Mouse (Mus musculus) spleen, adult 12 weeks (tissue): ENCODE measurements around the gene Tmem121b.

ENCODE experiments used
- DNase-seq: peaks from one replicate; pipeline ENCODE4 v3.0.0; 2022; ENCODE audit warnings: low spot score

Gene Tmem121b

GRCm38 (mm10) chr6:120465393-120465792 lies 28.2 kb downstream of the Tmem121b start:
- DNase-seq = no peak

GRCm38 (mm10) chr6:120464406-120464939 lies 29.1 kb downstream of the Tmem121b start:
- no peak for DNase-seq

- no peak for DNase-seq
These were observed 29.7 kb downstream of the Tmem121b start for GRCm38 (mm10) chr6:120463884-120464283.

GRCm38 (mm10) chr6:120463086-120463871 lies 30.3 kb downstream of the Tmem121b start, which contains the start of gene Il17ra:
Il17ra (plus strand) TSS chr6:120463247.
- peak; percentile 84 for DNase-seq

DNA sequence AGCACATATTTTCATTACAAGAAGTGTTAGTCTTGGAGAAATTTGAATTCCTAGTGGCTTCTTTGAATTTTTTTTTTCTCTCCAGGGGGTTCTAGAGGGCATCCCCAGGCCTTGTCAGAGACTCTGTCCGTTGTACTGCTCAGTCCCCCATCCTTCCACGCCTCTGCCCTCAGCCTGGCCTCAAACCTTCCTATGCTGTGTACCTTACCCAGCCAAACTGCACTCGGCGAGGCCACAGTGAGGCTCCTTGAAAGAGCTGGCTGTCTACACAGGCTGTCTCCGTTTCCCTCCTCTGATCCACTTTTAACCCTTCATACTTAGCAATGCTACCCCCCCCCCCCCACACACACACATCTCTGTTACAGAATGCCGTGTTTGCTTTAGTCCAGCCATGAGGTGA lies 31.4 kb downstream of the Tmem121b start:
- DNase-seq = no peak

DNA sequence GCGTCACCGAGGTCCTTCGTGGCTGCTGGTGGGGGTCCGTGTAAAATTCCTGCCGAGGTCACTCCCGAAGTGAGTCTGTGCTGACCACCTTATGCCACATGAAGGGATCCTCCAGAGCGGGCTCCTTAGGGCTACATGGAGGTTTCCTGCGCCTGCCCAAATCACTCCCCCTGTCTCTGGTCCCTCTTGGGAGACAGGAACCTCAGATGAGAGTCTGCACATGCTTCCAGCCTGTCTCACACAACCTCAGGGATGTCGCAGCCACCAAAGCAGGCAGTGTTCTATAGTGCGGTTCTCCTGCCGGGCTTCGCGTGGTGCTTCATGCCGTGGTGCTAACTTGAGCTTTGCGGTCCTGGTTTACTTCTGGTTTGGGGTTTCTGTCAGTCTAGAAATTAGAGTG lies 32.4 kb downstream of the Tmem121b start:
- no peak for DNase-seq

- DNase-seq = no peak
These were observed 35.9 kb downstream of the Tmem121b start for GRCm38 (mm10) chr6:120457751-120458150.

GRCm38 (mm10) chr6:120457074-120457473 lies 36.5 kb downstream of the Tmem121b start:
- DNase-seq = no peak

GRCm38 (mm10) chr6:120454627-120455077 lies 39.0 kb downstream of the Tmem121b start:
- no peak for DNase-seq

DNA sequence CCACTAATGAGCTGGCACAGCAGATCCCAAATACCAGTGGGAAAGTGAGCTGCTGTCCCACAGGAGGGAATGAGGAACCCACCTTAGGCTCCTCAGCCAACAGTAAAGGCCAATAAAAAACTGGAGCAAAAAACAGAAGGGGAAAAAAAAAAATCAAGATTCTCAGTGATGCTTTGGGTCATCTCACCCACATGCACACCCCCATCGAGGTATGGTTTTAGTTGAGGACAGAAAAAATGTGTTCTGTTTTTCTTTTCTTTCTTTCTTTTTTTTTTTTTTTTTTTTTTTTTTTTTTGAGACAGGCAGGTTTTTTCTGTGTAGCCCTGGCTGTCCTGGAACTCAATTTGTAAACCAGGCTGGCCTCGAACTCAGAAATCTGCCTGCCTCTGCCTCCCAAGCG lies 40.1 kb downstream of the Tmem121b start:
- DNase-seq = no peak

DNA sequence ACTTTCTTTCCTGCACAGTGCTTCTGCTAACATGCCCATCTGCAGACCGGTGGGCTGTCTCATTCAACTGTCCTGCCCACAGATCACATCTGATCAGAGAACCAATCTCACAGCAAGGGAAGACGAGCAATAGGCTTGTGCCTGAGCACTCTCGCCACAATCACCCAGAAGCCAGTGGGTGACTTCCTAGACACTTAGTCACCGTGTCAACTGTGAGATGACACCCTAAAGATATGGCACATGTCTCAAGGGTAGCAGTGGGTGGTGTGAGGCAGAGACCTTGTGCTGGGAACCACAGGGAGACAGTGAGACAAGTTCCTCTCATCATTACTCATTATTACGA lies 40.5 kb downstream of the Tmem121b start:
- no peak for DNase-seq

- no peak for DNase-seq
These were observed 41.1 kb downstream of the Tmem121b start for GRCm38 (mm10) chr6:120452384-120453102.

DNA sequence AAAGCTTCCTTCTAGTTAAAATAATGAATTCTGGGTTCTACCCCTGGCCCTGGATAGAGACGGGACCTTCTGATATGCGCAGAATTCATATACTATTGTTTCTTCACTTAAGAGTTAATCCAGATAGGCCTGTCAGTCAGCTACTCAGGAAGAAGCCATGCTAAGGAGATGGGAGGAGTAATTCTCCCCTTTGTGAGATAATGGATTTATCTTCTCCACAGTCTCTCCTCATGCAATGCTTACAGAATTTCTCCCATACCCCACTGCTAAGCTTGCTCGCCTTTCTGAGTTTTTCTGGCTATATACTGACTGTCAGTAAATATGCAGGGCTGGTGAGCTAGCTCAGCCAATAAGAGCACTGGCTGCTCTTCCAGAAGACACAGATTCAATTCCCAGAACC lies 43.4 kb downstream of the Tmem121b start:
- DNase-seq = no peak

DNA sequence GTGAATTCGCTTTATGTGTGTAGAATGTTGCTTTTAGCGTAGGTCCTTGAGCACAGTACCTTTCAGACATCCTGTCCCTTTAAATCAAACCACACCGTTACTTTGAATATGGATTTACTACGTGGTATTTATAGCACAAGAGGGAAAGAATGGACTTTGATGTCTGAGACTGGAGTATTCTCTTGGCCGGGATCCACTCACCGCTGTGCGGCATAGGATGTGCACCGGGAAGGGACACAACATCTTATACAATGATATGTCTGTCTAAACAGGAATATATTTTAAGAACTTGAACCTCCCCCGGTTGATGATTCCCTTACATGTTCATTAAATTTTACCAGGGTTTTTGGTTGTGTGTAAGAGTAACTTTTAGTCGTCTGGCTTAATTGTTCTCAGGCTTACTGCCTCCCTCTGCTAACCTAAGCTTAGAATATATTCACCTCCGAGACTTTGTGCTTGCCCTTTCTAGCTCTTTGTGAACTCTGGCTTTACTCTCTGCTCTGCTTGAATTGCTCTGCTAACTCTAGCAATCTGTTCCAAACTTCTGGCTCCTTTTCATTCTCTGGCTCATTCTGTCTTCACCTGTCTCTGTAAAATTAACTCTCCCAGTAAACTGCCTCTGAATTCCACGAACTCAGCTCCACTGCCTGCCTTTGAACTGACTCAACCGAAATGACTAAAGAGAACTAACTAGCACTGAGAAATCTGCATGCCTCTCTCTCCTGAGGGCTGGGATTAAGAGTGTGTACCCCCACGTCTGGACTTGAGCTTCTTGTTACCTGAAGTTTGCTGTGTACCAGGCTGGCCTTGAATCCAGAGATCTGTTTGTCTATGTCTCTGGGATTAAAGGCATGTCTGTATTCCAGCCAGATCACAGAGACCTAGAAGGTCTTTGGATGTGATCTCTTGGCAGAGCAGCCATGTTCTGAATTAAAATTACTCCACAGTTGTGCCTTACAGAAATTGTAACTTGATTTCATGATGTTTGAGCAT lies 49.9 kb downstream of the Tmem121b start:
- no peak for DNase-seq

GRCm38 (mm10) chr6:120442171-120442749 lies 51.3 kb downstream of the Tmem121b start:
- no peak for DNase-seq
